Mouse (Mus musculus) granulocyte monocyte progenitor cell, adult 5-6 weeks (primary cell): ENCODE measurements around the gene 4933424G06Rik. TPM values are rescaled to one million over a fixed set of nuclear protein-coding genes. Genes with fewer than 3 reads are reported as not detected.

Experiments used
- ATAC-seq: replicated peaks from 2 replicates; pipeline ENCODE4 v1.8.0; 2016; ENCODE audit warnings: mild to moderate bottlenecking, moderate TSS enrichment, inconsistent platforms; ENCODE audit not compliant: poor library complexity, severe bottlenecking
- total RNA-seq, 2 experiments: library from RNA; stranded (forward) in 1 of 2; stranded (reverse) in 1 of 2; fragments of 200-712, 200-1000 nt in 1 of 2; fragments of >200 nt in 1 of 2; fragmentation: Nextera tagmentation in 1 of 2; gene quantifications; 2 replicates each; pipeline ENCODE4 v1.2.3; 2014 to 2017

4933424G06Rik gene
- total RNA-seq, 2 experiments from 2014 or later, result not detected

DNA sequence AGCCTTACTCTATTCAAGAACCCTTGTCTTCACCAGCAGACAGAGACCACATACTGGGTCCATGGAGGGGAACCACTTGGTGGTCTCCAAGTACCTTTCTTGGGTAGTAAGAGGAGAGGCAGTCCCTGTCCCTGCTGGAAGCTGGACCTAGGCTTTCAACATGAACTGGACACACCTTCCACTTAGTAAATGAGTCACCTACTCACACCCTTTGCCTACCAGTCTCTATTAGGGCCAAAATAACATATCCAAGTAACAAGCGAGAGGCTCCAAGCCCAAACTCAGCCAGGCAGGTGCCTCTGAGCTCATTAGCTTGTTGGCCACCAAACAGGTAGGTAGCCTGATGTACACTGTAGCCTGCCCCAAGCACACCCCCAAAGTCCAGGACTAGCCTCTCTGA, 1.3 kb upstream of the 4933424G06Rik start:
- ATAC-seq, result no peak

DNA sequence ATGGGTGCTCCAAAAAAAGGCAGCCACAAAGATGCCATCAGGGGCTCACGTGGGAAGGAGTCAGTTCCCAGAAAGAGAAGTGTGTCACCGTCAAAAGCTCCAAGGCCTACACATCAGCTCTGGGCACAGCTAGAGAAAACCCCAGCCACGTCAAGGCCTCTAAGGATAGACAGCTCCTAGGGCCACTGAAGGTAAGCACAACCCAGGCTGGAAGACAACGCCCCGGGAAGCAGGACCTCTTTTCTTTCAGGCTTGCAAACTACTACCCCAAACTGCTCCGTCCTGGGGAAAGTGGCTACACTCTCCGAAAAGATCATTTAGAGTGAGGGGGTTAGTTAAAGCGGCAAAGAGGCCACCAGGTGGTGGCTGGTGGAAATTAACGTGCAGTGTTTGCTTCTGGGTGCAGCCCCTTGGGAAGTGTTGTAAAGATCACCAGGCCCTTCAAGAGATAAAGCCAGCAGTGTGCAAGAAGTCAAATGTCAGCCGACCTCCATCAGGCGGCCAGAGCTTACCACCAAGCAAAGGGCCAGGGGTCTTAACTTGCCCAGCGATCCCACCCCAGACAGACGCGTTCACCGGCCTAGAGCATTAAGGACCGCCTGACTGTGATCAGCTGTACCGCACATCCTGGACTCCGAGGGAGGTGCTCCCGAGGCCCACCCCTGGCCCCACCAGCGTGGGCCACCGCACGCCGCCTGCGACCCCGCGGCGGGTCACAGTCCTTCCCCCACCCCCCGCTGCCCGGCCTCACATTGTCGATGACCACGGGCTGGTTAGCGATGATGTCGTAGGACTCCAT, 695 bp upstream of the 4933424G06Rik start:
- ATAC-seq, result peak; percentile 42

GRCm38 (mm10) chr1:36711104-36711503, 1.2 kb downstream of the 4933424G06Rik start:
- no peak for ATAC-seq

- ATAC-seq, result no peak
Measured at GRCm38 (mm10) chr1:36714311-36714710, 4.4 kb downstream of the 4933424G06Rik start, which contains the start of gene Actr1b. TSS of gene Actr1b (minus strand) at chr1:36714422.

DNA sequence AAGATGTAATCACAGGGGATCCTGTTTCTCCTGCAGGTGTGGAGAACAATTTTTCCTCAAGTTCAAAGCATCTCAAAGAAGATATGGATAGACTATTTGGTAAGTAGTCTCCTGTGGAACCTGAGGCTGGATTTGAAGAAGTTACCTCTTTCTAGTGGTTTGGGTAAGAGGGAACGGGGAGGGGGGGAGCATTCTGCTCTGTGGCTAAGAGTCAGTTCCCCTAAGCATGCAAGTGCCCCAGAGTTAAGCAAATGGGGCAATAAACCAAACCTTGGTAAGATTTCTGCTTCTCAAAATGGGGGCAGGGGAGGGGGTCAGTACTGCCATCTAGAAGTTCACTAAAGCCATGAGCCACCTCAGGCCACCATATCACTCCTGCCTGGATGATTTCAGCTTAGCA, 8.8 kb downstream of the 4933424G06Rik start:
- ATAC-seq, result peak; percentile 88

DNA sequence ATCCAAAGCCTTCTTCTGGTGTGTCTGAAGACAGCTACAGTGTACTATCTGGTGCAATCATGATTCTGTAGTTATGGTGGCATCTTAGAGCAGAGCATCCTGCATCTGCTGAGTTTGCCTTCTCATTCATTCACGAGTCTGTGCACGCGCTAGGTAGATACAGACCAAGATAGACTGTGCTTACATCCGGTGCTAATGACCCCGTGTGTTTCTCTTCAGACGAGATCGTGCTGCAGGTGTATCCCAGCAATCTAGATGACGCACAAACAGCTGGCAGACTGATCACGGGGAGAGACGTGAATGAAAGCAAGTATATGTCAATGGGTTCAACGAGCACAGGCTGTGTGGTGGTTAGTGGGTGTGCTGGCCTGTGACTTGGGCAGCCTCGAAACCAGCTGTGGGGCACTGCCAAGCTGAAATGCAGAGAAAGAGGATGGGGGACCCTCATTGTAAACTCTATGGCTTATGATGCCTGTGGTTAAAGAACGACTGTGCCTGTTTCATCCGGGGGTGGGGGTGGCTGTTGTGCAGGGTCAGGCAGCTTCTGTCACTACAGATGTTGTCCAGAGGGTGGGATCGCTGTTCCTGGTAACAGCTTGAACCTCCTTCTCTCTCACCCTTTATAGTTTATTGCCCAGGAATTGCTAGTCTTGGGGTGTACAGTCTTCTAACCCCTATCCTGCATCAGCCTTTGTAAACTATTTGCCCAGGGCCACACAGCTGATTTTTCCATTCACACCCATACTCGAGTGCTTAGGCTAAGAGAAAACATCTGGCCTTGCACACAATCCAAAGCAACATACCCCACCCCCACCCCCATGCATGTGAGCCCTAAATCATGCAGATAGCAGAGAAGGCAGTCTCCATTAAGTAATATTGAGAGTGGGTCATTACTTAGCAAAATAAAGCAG, 13.5 kb downstream of the 4933424G06Rik start:
- no peak for ATAC-seq

DNA sequence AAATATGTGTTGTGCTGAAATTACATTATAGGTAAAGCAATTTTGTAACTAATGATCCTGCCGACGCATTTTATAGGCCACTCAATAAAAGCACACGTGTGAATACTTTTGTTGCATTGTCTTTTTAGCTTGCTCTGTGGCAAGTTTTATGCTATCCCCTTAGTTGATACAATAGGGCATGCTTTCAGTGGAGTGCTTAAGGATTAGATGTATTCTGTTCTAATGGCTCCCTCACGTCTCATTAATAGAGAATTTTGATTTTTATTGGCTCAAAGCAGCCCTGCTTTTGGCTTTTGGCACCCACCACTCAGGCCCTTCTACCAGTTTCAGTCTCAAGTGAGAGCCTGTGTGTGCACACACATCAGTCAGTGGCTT, 14.1 kb downstream of the 4933424G06Rik start:
- no peak for ATAC-seq

- ATAC-seq, result peak; percentile 96
Measured at GRCm38 (mm10) chr1:36737300-36737699, 27.4 kb downstream of the 4933424G06Rik start.

GRCm38 (mm10) chr1:36739231-36739630, 29.3 kb downstream of the 4933424G06Rik start:
- ATAC-seq, result no peak

- ATAC-seq, result no peak
Measured at GRCm38 (mm10) chr1:36743046-36743445, 33.1 kb downstream of the 4933424G06Rik start.

DNA sequence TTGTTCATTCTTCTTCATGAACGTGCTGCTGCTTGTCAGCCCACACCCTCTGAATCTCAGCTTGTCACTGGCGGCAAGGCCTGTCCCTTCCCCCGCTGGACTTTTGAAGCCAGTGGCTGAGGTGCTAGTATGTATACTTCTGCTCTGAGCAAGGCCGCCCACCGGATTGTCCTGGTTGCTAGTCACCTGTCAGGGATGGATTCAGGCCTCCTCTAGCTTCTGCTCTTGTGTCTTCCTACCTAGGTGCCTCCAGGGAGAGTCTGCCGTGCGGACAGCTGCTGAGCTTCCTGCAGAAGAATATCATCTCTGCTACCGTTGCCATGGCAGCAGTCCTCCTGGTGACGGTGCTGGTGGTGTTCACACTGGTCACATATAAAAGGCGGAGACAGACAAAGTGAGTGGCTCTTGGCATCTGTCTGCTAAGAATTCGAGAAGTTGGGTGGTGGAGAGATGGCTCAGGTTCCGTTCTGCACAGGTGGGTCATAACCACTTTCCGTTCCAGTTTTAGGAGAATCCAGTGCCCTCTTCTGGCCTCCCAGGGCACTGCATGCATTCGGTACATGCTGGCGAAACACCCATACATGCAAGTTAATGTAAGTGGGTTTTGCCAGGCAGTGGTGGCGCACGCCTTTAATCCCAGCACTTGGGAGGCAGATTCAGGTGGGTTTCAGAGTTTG, 34.5 kb downstream of the 4933424G06Rik start:
- peak; percentile 71 for ATAC-seq

DNA sequence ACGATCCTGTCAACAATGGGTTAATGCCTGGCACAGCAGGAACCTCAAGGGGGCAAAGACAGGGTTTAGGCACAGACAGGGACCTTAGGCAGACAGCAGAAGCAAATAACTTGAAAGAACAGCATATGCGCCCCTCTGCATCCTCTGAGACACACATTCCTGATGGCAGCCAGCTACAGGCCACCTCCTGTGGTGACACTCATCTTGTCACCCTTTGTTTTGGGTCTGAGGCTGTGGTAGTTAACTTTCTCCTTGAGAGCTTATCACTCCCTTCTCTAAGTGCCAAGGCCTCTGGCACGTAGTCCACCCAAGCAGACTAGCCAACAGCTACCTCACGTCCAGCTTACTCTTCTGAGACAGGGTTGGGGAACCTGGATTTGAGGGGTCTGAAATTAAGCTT, 35.7 kb downstream of the 4933424G06Rik start:
- ATAC-seq, result no peak

- ATAC-seq, result peak; percentile 61
Measured at GRCm38 (mm10) chr1:36746452-36746851, 36.5 kb downstream of the 4933424G06Rik start.

- ATAC-seq, result peak; percentile 55
Measured at GRCm38 (mm10) chr1:36753932-36754675, 44.2 kb downstream of the 4933424G06Rik start.

GRCm38 (mm10) chr1:36758553-36758952, 48.6 kb downstream of the 4933424G06Rik start:
- ATAC-seq, result no peak

- no peak for ATAC-seq
Measured at GRCm38 (mm10) chr1:36759076-36759475, 49.1 kb downstream of the 4933424G06Rik start.

GRCm38 (mm10) chr1:36760401-36760800, 50.5 kb downstream of the 4933424G06Rik start:
- no peak for ATAC-seq

DNA sequence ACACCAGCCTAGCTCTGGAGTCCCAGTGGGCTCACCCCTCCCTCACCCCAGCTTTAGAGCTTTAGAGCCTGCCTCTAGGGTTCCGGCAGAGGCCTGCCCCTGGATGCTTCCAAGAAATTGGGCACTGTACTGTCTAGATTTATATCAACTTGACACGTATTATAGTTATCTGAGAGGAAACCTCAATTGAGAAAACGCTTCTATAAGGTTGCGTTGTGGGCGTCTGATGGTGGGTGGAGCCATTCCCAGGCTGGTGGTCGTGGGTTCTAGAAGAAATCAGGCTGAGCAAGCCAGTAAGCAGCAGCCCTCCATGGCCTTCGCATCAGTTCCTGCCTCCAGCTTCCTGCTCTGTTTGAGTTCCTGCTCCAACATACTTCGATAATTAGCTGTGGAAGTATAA, 51.1 kb downstream of the 4933424G06Rik start:
- ATAC-seq, result no peak

- ATAC-seq, result no peak
Measured at GRCm38 (mm10) chr1:36761568-36761967, 51.6 kb downstream of the 4933424G06Rik start, which contains the start of gene Zap70. TSS of gene Zap70 (plus strand) at chr1:36761798.
